Mouse (Mus musculus): ENCODE results near the gene Adamts17. TPM values are rescaled to one million over a fixed set of nuclear protein-coding genes. Genes with fewer than 3 reads are reported as not detected.

The Adamts17 gene
- total RNA-seq, 1 experiment from 2014 or later, result 1.2 TPM

- ATAC-seq (replicated peaks; ENCODE audit: low read depth, poor library complexity, severe bottlenecking), result peak; percentile 26; the same call in 1 of the 2 replicates
Measured at GRCm38 (mm10) chr7:66842021-66842420, 2.5 kb downstream of the Adamts17 start.

- no peak for ATAC-seq (replicated peaks; ENCODE audit: low read depth, poor library complexity, severe bottlenecking)
Measured at GRCm38 (mm10) chr7:66843846-66844245, 4.3 kb downstream of the Adamts17 start.

- ATAC-seq (replicated peaks; ENCODE audit: low read depth, poor library complexity, severe bottlenecking), result no peak
Measured at GRCm38 (mm10) chr7:66846582-66846981, 7.0 kb downstream of the Adamts17 start.

GRCm38 (mm10) chr7:66847299-66847698, 7.8 kb downstream of the Adamts17 start:
- ATAC-seq (replicated peaks; ENCODE audit: low read depth, poor library complexity, severe bottlenecking), result no peak

GRCm38 (mm10) chr7:66849316-66849715, 9.8 kb downstream of the Adamts17 start:
- peak; percentile 78 for ATAC-seq (replicated peaks; ENCODE audit: low read depth, poor library complexity, severe bottlenecking)

- no peak for ATAC-seq (replicated peaks; ENCODE audit: low read depth, poor library complexity, severe bottlenecking)
Measured at GRCm38 (mm10) chr7:66852164-66852563, 12.6 kb downstream of the Adamts17 start.

- no peak for ATAC-seq (replicated peaks; ENCODE audit: low read depth, poor library complexity, severe bottlenecking)
Measured at GRCm38 (mm10) chr7:66857610-66858009, 18.1 kb downstream of the Adamts17 start.

GRCm38 (mm10) chr7:66858247-66859075, 18.9 kb downstream of the Adamts17 start:
- ATAC-seq (replicated peaks; ENCODE audit: low read depth, poor library complexity, severe bottlenecking), result no peak

- ATAC-seq (replicated peaks; ENCODE audit: low read depth, poor library complexity, severe bottlenecking), result no peak
Measured at GRCm38 (mm10) chr7:66859220-66859619, 19.7 kb downstream of the Adamts17 start.

- peak; percentile 74 for ATAC-seq (replicated peaks; ENCODE audit: low read depth, poor library complexity, severe bottlenecking)
Measured at GRCm38 (mm10) chr7:66866944-66867718, 27.6 kb downstream of the Adamts17 start.

GRCm38 (mm10) chr7:66867719-66868501, 28.4 kb downstream of the Adamts17 start:
- ATAC-seq (replicated peaks; ENCODE audit: low read depth, poor library complexity, severe bottlenecking), result no peak

GRCm38 (mm10) chr7:66871520-66871919, 32.0 kb downstream of the Adamts17 start:
- ATAC-seq (replicated peaks; ENCODE audit: low read depth, poor library complexity, severe bottlenecking), result no peak

- no peak for ATAC-seq (replicated peaks; ENCODE audit: low read depth, poor library complexity, severe bottlenecking)
Measured at GRCm38 (mm10) chr7:66871940-66872511, 32.5 kb downstream of the Adamts17 start.

- ATAC-seq (replicated peaks; ENCODE audit: low read depth, poor library complexity, severe bottlenecking), result no peak
Measured at GRCm38 (mm10) chr7:66873235-66873634, 33.7 kb downstream of the Adamts17 start.

GRCm38 (mm10) chr7:66891431-66891830, 51.9 kb downstream of the Adamts17 start:
- no peak for ATAC-seq (replicated peaks; ENCODE audit: low read depth, poor library complexity, severe bottlenecking)

- no peak for ATAC-seq (replicated peaks; ENCODE audit: low read depth, poor library complexity, severe bottlenecking)
Measured at GRCm38 (mm10) chr7:66892096-66892495, 52.6 kb downstream of the Adamts17 start.

GRCm38 (mm10) chr7:66902376-66902775, 62.8 kb downstream of the Adamts17 start:
- ATAC-seq (replicated peaks; ENCODE audit: low read depth, poor library complexity, severe bottlenecking), result no peak

GRCm38 (mm10) chr7:66903014-66903413, 63.5 kb downstream of the Adamts17 start:
- ATAC-seq (replicated peaks; ENCODE audit: low read depth, poor library complexity, severe bottlenecking), result no peak

- no peak for ATAC-seq (replicated peaks; ENCODE audit: low read depth, poor library complexity, severe bottlenecking)
Measured at GRCm38 (mm10) chr7:66905941-66906340, 66.4 kb downstream of the Adamts17 start.

- ATAC-seq (replicated peaks; ENCODE audit: low read depth, poor library complexity, severe bottlenecking), result 0 out of 2 replicates have a peak, but pooled peaks have one; percentile 22
Measured at GRCm38 (mm10) chr7:66912866-66913265, 73.3 kb downstream of the Adamts17 start.
